Mouse (Mus musculus) erythroblast, embryonic 14.5 days (primary cell): ENCODE results near the gene Tbx21.

Source experiments
- GATA1 ChIP-seq: IDR thresholded peaks from 2 replicates; pipeline ENCODE4 v1.6.1; 2012; ENCODE audit warnings: low read length, inconsistent platforms, mixed read lengths
- TAL1 ChIP-seq: IDR thresholded peaks from 3 replicates; pipeline ENCODE4 v1.6.1; 2012; ENCODE audit warnings: low read length, inconsistent platforms, mixed read lengths

- TF ChIP-seq TAL1 (no peak), GATA1 (no peak)
Observed at GRCm38 (mm10) chr11:97146724-97147123, 31.6 kb upstream of the Tbx21 start.
